Mouse (Mus musculus): ENCODE measurements around the gene Gcnt2. TPM values are rescaled to one million over a fixed set of nuclear protein-coding genes. Genes with fewer than 3 reads are reported as not detected.
"Not testable (repeated sequence)": the region's sequence is repeated elsewhere in the genome, so short reads cannot be mapped to it uniquely, and the experiment has no call there.

The Gcnt2 gene
- polyA plus RNA-seq, 1 experiment: not detected

DNA sequence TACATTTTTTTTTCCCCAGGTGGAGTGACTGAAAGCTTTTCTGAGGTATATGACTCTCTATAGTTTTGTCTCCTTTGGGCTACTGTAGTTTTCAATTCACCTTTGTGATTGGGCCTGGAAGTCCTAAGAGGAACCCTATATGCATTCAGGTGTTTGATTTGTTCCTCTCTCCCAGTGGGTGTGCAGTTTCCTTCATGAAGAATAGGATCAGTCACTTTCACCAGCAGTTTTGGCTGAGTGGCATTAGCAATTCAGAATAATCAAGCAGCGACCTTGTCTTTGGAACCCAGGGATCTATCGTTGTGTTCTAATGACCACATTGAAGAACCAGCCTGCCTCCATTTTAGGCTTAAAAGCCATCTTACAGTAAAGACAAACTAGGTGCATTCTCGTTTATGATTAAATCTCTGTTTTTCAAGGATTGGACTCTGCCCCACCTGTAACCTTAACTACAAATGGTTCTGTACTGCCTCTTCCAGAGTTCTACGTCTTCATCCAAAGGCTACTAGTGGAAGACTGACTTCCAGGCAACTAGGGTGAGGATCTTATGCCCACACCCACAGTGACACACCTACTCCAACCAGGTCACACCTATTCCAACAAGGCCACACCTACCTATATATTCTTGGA lies 110.3 kb downstream of the Gcnt2 start:
- WGBS: 90% methylated on average over 4 of the region's 4 CpGs

DNA sequence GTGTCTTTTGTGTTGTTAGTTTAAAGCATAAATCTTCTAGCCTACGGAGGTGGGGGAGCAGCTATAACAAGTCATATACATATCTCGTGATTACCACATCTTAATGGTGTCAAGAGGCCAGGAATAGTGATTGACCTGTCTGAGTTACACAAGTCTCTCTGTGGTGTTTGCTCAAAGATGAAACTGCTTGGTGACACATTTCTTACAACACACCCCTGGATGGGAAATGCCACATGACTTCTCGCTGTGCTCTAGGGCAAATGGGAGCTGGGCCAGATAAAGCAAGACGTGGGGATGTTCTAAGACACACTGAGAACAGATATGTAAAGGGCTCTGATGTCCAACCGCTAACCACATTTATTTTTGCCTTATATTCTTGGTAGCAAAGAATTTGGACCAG lies 111.7 kb downstream of the Gcnt2 start:
- 93% methylated on average over 5 of the region's 5 CpGs for WGBS

More for the DNA sequence above, 110.3 kb downstream of the Gcnt2 start:
- Histone ChIP-seq H3K27ac (ENCODE audit: insufficient read depth, low read depth, low read length) (no peak overlapping the region), H3K4me3 (ENCODE audit: insufficient read depth, low read depth, low read length) (no peak overlapping the region), H3K4me1 (ENCODE audit: control insufficient read depth, insufficient read depth, low read length) (no peaks in the 10 kb centered on the region)
- TF ChIP-seq CTCF (IDR thresholded peaks at IDR 0.05; ENCODE audit: insufficient read depth, low read depth, low read length): no peak
- no peak for TF ChIP-seq POLR2A (IDR thresholded peaks at IDR 0.05; ENCODE audit: insufficient read depth, low read depth, low read length)

DNA sequence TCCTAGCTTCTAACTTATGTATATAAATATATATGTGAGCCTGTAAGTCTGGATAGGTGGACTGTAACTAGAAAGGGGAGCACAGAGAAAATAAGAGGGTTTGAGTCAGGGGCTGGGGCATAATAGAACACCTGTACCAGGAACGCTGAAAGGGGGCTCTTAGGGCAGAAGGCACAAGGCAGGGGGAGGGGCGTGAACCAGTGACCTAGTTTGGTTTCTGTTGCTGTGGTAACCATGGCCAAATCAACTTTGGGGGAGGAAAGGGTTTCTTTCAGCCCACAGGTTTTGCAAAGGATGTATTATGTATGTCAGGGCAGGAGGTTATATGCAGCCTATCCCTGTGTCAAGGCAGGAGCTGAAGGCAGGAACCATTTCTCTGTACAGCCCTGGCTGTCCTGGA lies 112.3 kb downstream of the Gcnt2 start:
- TF ChIP-seq POLR2A (IDR thresholded peaks at IDR 0.05; ENCODE audit: insufficient read depth, low read depth, low read length) (no peak), CTCF (IDR thresholded peaks at IDR 0.05; ENCODE audit: insufficient read depth, low read depth, low read length) (no peak)
- WGBS: 86% methylated on average over 2 of the region's 2 CpGs
- H3K27ac ChIP-seq (ENCODE audit: insufficient read depth, low read depth, low read length): no peak overlapping the region
- H3K4me1 ChIP-seq (ENCODE audit: control insufficient read depth, insufficient read depth, low read length): no peaks in the 10 kb centered on the region
- H3K4me3 ChIP-seq (ENCODE audit: insufficient read depth, low read depth, low read length): no peak overlapping the region

More for the DNA sequence above, 111.7 kb downstream of the Gcnt2 start:
- Histone ChIP-seq H3K27ac (ENCODE audit: insufficient read depth, low read depth, low read length) (no peak overlapping the region), H3K4me3 (ENCODE audit: insufficient read depth, low read depth, low read length) (no peak overlapping the region), H3K4me1 (ENCODE audit: control insufficient read depth, insufficient read depth, low read length) (no peaks in the 10 kb centered on the region)
- no peak for TF ChIP-seq POLR2A (IDR thresholded peaks at IDR 0.05; ENCODE audit: insufficient read depth, low read depth, low read length)
- TF ChIP-seq CTCF (IDR thresholded peaks at IDR 0.05; ENCODE audit: insufficient read depth, low read depth, low read length): no peak

DNA sequence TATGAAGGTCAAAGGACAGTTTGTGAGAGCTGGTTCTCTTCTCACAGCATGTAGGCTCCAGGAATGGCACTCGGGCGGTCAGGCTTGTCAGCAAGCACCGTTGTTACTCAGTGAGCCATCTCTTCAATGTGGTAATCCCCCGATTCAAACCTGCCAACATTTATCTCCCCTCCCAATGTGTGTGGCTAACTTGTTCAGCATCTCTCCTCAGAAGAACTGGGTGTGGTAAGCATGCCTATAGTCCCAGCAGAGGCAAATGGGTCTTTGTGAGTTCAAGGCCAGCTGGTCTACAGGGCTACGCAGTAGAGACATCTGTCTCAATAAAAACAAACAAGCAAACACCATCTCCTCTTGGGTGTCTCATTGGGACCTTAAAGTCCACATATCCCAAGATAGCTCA lies 113.4 kb downstream of the Gcnt2 start:
- Histone ChIP-seq H3K27ac (ENCODE audit: insufficient read depth, low read depth, low read length) (no peak overlapping the region), H3K4me1 (ENCODE audit: control insufficient read depth, insufficient read depth, low read length) (no peaks in the 10 kb centered on the region), H3K4me3 (ENCODE audit: insufficient read depth, low read depth, low read length) (no peak overlapping the region)
- TF ChIP-seq CTCF (IDR thresholded peaks at IDR 0.05; ENCODE audit: insufficient read depth, low read depth, low read length) (no peak), POLR2A (IDR thresholded peaks at IDR 0.05; ENCODE audit: insufficient read depth, low read depth, low read length) (no peak)
- 92% methylated on average over 5 of the region's 5 CpGs for WGBS

DNA sequence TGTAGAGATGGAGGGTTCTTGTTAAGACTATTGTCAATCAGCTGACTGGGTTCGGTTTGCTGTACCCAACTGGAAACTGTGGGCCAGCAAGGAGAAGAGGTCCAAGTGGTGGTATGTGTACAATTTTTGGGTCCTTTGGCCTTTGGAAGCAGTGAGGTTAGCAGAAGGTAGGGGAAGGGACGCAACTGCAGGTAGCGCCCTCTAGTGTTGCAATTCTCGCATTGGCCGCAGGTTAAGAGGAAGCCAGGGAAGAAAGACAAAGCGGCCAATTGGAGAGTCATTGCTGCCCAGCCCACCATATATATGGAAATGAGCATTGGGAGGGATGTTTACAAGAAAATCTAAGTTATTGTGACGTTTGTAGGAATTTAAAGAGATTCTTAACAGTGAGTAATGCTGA lies 118.1 kb downstream of the Gcnt2 start:
- Histone ChIP-seq H3K4me3 (ENCODE audit: insufficient read depth, low read depth, low read length) (no peak overlapping the region), H3K27ac (ENCODE audit: insufficient read depth, low read depth, low read length) (no peak overlapping the region), H3K4me1 (ENCODE audit: control insufficient read depth, insufficient read depth, low read length) (no peaks in the 10 kb centered on the region)
- no peak for TF ChIP-seq POLR2A (IDR thresholded peaks at IDR 0.05; ENCODE audit: insufficient read depth, low read depth, low read length)
- TF ChIP-seq CTCF (IDR thresholded peaks at IDR 0.05; ENCODE audit: insufficient read depth, low read depth, low read length): 0 out of 2 replicates have a peak, but pooled peaks have one; percentile 25
- WGBS: 27% methylated on average over 7 of the region's 7 CpGs

DNA sequence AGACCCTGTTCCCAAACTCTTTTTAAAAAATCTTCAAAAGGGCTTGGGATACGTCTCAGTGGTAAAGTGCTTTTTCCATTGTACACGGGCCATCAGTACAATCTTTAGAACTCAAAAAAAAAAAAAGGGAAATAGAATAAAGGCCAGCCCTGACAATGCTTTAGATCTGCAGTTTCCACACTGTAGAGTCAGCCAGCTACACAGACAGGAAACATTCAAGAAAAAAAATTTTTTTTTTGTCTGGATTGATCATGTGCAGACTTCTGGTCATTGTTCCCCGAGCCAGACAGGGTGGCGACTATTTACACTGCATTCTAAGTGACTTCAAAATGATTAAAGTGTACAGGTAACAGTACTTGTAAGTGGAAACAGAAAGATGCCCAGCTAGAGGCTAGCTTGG lies 119.1 kb downstream of the Gcnt2 start:
- WGBS: 87% methylated on average over 4 of the region's 4 CpGs
- Histone ChIP-seq H3K4me3 (ENCODE audit: insufficient read depth, low read depth, low read length) (no peak overlapping the region), H3K4me1 (ENCODE audit: control insufficient read depth, insufficient read depth, low read length) (no peaks in the 10 kb centered on the region), H3K27ac (ENCODE audit: insufficient read depth, low read depth, low read length) (no peak overlapping the region)
- TF ChIP-seq CTCF (IDR thresholded peaks at IDR 0.05; ENCODE audit: insufficient read depth, low read depth, low read length) (no peak), POLR2A (IDR thresholded peaks at IDR 0.05; ENCODE audit: insufficient read depth, low read depth, low read length) (no peak)

DNA sequence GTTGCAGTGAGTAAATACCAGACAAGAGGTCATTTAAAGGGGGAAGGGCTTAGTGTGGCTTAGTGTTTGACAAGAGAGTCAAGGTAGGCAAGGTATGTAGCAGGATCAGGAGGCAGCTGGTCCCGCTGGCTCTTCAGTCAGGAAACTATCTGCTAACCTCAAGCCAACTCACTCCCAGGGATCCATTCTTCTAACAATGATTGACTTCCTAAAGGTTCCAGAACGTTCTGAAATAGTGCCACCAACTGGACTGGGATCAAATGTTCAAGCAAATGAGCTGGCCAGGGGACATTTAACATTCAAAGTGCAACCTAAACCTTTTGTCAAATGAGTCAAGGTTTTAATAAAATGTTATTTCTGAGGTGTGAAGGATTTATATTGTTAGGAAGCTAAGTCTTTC lies 119.8 kb downstream of the Gcnt2 start:
- 45% methylated on average over 2 of the region's 2 CpGs for WGBS
- no peak overlapping the region for H3K4me3 ChIP-seq (ENCODE audit: insufficient read depth, low read depth, low read length)
- H3K27ac ChIP-seq (ENCODE audit: insufficient read depth, low read depth, low read length): no peak overlapping the region
- H3K4me1 ChIP-seq (ENCODE audit: control insufficient read depth, insufficient read depth, low read length): no peaks in the 10 kb centered on the region
- TF ChIP-seq CTCF (IDR thresholded peaks at IDR 0.05; ENCODE audit: insufficient read depth, low read depth, low read length) (no peak), POLR2A (IDR thresholded peaks at IDR 0.05; ENCODE audit: insufficient read depth, low read depth, low read length) (no peak)

DNA sequence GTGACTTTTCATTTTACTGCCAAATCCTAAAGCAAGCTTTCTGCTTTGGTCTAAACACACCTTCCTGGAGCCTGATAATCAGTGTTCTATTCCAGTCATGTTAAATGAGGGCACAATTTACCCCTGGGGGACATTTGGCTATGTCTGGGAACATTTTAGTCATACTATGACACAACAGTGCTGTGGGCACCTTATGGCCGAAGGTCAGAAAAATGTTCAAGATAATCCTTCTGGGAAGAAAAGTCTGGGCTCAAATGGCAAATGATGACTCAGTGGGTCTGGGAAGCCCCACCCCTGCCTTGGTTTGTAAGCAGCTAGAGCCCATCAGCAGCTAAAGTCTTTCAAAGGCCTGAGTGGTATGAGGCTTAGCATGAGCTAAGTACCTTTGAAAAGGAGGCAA lies 123.2 kb downstream of the Gcnt2 start:
- no peak for TF ChIP-seq POLR2A (IDR thresholded peaks at IDR 0.05; ENCODE audit: insufficient read depth, low read depth, low read length)
- no peak for TF ChIP-seq CTCF (IDR thresholded peaks at IDR 0.05; ENCODE audit: insufficient read depth, low read depth, low read length)
- H3K27ac ChIP-seq (ENCODE audit: insufficient read depth, low read depth, low read length): no peak overlapping the region
- 83% methylated on average over 1 of the region's 1 CpGs for WGBS

DNA sequence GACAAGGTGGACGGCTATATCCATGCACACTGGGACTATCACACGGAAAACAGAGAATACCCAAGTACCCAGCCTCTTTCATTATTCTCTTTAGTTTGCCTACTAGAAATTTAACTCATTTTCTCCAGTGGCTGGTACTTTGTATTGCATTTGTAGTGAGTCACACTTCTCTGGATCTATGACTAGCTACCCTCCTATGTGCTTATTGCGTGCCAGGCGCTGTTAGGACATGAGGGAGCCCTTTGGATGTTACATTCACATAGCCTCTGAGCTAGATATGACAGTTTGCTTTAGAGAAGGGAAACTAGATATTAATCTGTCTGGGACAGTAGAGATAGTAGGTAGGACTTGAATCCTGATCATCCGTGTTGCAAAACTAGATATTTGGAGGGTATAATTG lies 126.5 kb downstream of the Gcnt2 start:
- peaks cover 6% of the 10 kb centered on the region; the same call in 1 of the 2 replicates for H3K4me1 ChIP-seq (ENCODE audit: control insufficient read depth, insufficient read depth, low read length)
- no peak overlapping the region for H3K27ac ChIP-seq (ENCODE audit: insufficient read depth, low read depth, low read length)
- TF ChIP-seq CTCF (IDR thresholded peaks at IDR 0.05; ENCODE audit: insufficient read depth, low read depth, low read length) (no peak), POLR2A (IDR thresholded peaks at IDR 0.05; ENCODE audit: insufficient read depth, low read depth, low read length) (no peak)
- WGBS: 80% methylated on average over 5 of the region's 5 CpGs
- no peak overlapping the region for H3K4me3 ChIP-seq (ENCODE audit: insufficient read depth, low read depth, low read length)

More for the DNA sequence above, 123.2 kb downstream of the Gcnt2 start:
- H3K4me3 ChIP-seq (ENCODE audit: insufficient read depth, low read depth, low read length): no peak overlapping the region
- H3K4me1 ChIP-seq (ENCODE audit: control insufficient read depth, insufficient read depth, low read length): peaks cover 6% of the 10 kb centered on the region; the same call in 1 of the 2 replicates

DNA sequence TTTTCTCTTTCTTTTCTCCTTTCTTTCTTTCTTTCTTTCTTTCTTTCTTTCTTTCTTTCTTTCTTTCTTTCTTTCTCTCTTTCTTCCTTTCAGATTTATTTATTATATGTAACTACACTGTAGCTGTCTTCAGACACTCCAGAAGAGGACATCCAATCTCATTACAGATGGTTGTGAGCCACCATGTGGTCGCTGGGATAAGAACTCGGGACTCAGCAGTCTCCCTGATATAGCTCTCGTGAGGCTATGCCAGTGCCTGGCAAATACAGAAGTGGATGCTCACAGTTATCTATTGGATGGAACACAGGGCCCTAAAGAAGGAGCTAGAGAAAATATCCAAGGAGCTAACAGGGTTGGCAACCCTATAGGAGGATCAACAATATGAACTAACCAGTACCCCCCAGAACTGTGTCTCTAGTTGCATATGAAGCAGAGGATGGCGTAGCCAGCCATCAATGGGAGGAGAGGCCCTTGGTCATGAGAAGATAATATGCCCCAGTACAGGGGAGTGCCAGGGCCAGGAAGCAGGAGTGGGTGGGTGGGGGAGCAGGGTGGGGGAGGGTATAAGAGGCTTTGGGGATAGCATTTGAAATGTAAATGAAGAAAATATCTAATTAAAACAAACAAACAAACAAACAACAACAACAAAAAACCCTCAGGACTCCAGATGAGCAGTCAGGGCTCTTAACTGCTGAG lies 128.2 kb downstream of the Gcnt2 start:
- H3K27ac ChIP-seq (ENCODE audit: insufficient read depth, low read depth, low read length); H3K4me3 ChIP-seq (ENCODE audit: insufficient read depth, low read depth, low read length); H3K4me1 ChIP-seq (ENCODE audit: control insufficient read depth, insufficient read depth, low read length): not testable (repeated sequence)
- 71% methylated on average over 4 of the region's 4 CpGs for whole genome bisulfite sequencing

All from olfactory bulb, adult 2 months (tissue).